In genomic region chr1:121567521-121568489, GRCm38 (mm10) we compare ENCODE assay signal across 7 mouse cellular contexts. TPM values are rescaled to one million over a fixed set of nuclear protein-coding genes. Genes with fewer than 3 reads are reported as not detected.
DNase-seq lines count a peak whose midpoint lies in the region; ATAC-seq and TF ChIP-seq lines count a peak whose summit lies in the region.

Gene Ddx18, minus strand, starts transcription at chr1:121567989.

- peak; percentile 94 for TF ChIP-seq CTCF in intestine, postnatal 0 days (IDR thresholded peaks at IDR 0.05; ENCODE audit: low read depth)
- peak; percentile 88 for TF ChIP-seq CTCF in small intestine, adult 2 months (IDR thresholded peaks at IDR 0.05; ENCODE audit: extremely low read depth, insufficient read length, insufficient replicate concordance, low read depth, low read length)

- peak; percentile 99 for DNase-seq in adrenal gland, postnatal 10 days
- DNase-seq in embryonic facial prominence, embryonic 10.5 days (ENCODE audit: low spot score), result peak; percentile 96
- DNase-seq in gonadal fat pad, adult 2 months (ENCODE audit: low read depth), result no peak
- DNase-seq in left cerebral cortex, postnatal 4 days, result peak; percentile 97

- TF ChIP-seq POLR2A in small intestine, adult 2 months (IDR thresholded peaks at IDR 0.05; ENCODE audit: low read depth, low read length), result no peak

- H3K9me3 ChIP-seq in embryonic facial prominence, embryonic 10.5 days, result no peaks in the 10 kb centered on the region
- no peaks in the 10 kb centered on the region for H3K9me3 ChIP-seq in intestine, postnatal 0 days (ENCODE audit: control insufficient read depth)
- H3K9me3 ChIP-seq in midbrain, embryonic 12.5 days, result no peaks in the 10 kb centered on the region

- WGBS in embryonic facial prominence, embryonic 10.5 days, result 6% methylated on average over 53 of the region's 53 CpGs
- WGBS in intestine, postnatal 0 days, result 6% methylated on average over 53 of the region's 53 CpGs
- WGBS in midbrain, embryonic 12.5 days, result 6% methylated on average over 51 of the region's 53 CpGs
- 7% methylated on average over 53 of the region's 53 CpGs for WGBS in small intestine, adult 2 months

- no peaks in the 10 kb centered on the region for H3K27me3 ChIP-seq in embryonic facial prominence, embryonic 10.5 days (replicated peaks; ENCODE audit: low read depth, poor library complexity, severe bottlenecking)
- H3K27me3 ChIP-seq in intestine, postnatal 0 days (replicated peaks; ENCODE audit: control insufficient read depth, insufficient read depth, low read length), result no peaks in the 10 kb centered on the region
- no peaks in the 10 kb centered on the region for H3K27me3 ChIP-seq in midbrain, embryonic 12.5 days
- no peaks in the 10 kb centered on the region for H3K27me3 ChIP-seq in small intestine, adult 2 months (ENCODE audit: control insufficient read depth, insufficient read depth, low read length)

- peak; percentile 98 for ATAC-seq in intestine, postnatal 0 days
- ATAC-seq in midbrain, embryonic 12.5 days (ENCODE audit: low FRiP score, low read depth), result peak; percentile 99

- peak within 1 kb of the TSS; percentile 74 for H3K4me2 ChIP-seq in intestine, postnatal 0 days (replicated peaks; ENCODE audit: low read depth)
- peak within 1 kb of the TSS; percentile 86 for H3K4me2 ChIP-seq in midbrain, embryonic 12.5 days (replicated peaks)

- H3K27ac ChIP-seq in embryonic facial prominence, embryonic 10.5 days (replicated peaks), result peak within 1 kb of the TSS; percentile 86
- no peak within 1 kb of the TSS for H3K27ac ChIP-seq in intestine, postnatal 0 days (ENCODE audit: low read depth, low read length)
- no peak within 1 kb of the TSS for H3K27ac ChIP-seq in midbrain, embryonic 12.5 days (replicated peaks)
- no peak within 1 kb of the TSS for H3K27ac ChIP-seq in small intestine, adult 2 months (ENCODE audit: insufficient read depth, low read depth, low read length)

- H3K4me1 ChIP-seq in embryonic facial prominence, embryonic 10.5 days, result peaks cover 7% of the 10 kb centered on the region; the same call in 1 of the 2 replicates
- H3K4me1 ChIP-seq in intestine, postnatal 0 days (replicated peaks; ENCODE audit: control insufficient read depth, insufficient read depth, low read length), result no peaks in the 10 kb centered on the region
- H3K4me1 ChIP-seq in midbrain, embryonic 12.5 days, result peaks cover 8% of the 10 kb centered on the region
- H3K4me1 ChIP-seq in small intestine, adult 2 months (ENCODE audit: control insufficient read depth, insufficient read depth, insufficient read length, low read length), result peaks cover 2% of the 10 kb centered on the region; the same call in 1 of the 2 replicates

- H3K9ac ChIP-seq in intestine, postnatal 0 days (ENCODE audit: low read depth, low read length), result peak within 1 kb of the TSS; percentile 59
- H3K9ac ChIP-seq in midbrain, embryonic 12.5 days (replicated peaks), result peak within 1 kb of the TSS; percentile 58

- H3K36me3 ChIP-seq in embryonic facial prominence, embryonic 10.5 days (replicated peaks), result peaks cover 28% of the 10 kb centered on the region
- peaks cover 20% of the 10 kb centered on the region for H3K36me3 ChIP-seq in intestine, postnatal 0 days (ENCODE audit: control insufficient read depth, insufficient read depth)
- H3K36me3 ChIP-seq in midbrain, embryonic 12.5 days, result peaks cover 26% of the 10 kb centered on the region
- H3K36me3 ChIP-seq in small intestine, adult 2 months (ENCODE audit: control insufficient read depth, insufficient read depth, low read length), result peaks cover 12% of the 10 kb centered on the region

- H3K4me3 ChIP-seq in embryonic facial prominence, embryonic 10.5 days, result peak within 1 kb of the TSS; percentile 82
- H3K4me3 ChIP-seq in intestine, postnatal 0 days (ENCODE audit: low read depth, low read length), result peak within 1 kb of the TSS; percentile 91
- peak within 1 kb of the TSS; percentile 57 for H3K4me3 ChIP-seq in midbrain, embryonic 12.5 days
- peak within 1 kb of the TSS; percentile 93 for H3K4me3 ChIP-seq in small intestine, adult 2 months (ENCODE audit: low read depth, low read length)

- intact Hi-C loops in left cerebral cortex, postnatal 4 days (cut with DNase I), result no loop called here

RNA-seq across cellular contexts. Expression of gene Ddx18, which starts in this region (rescaled TPM):
- total RNA-seq in adrenal gland, postnatal 10 days (2021), result 10 to 100 TPM; 36.6 to 37.7 TPM
- 77.9 and 81.4 TPM in 2 replicates for polyA plus RNA-seq in embryonic facial prominence, embryonic 10.5 days (2016; fragmentation: Nextera tagmentation; extraction: Ambion mirVana)
- polyA plus RNA-seq in gonadal fat pad, adult 2 months (2012; rRNA removed), result 24.4 and 38.7 TPM in 2 replicates
- 40.7 and 41.4 TPM in 2 replicates for polyA plus RNA-seq in intestine, postnatal 0 days (2015; fragmentation: Nextera tagmentation; extraction: Ambion mirVana)
- total RNA-seq in left cerebral cortex, postnatal 4 days (2021), result 10 to 100 TPM; 27.6 to 29.0 TPM
- 60.2 and 65.2 TPM in 2 replicates for polyA plus RNA-seq in midbrain, embryonic 12.5 days (2016; fragmentation: Nextera tagmentation; extraction: Ambion mirVana)
- 4.1 and 10.1 TPM in 2 replicates for polyA plus RNA-seq in small intestine, adult 2 months (2012; rRNA removed)
